ENCODE assay signal across 9 mouse cellular contexts in genomic region chr10:39227499-39227942, GRCm38 (mm10).
DNase-seq lines count a peak whose midpoint lies in the region; ATAC-seq lines count a peak whose summit lies in the region.
"Had no signal": no experiment of that assay in that cellular context is flagged by ENCODE, and none has a peak within 500 bp of the region (broad histone marks: within the 10 kb centered on the region; RNA-seq: fewer than 3 reads in every experiment).

No protein-coding gene starts in this region.

- H3K27me3 ChIP-seq in midbrain, embryonic 13.5 days: no peaks in the 10 kb centered on the region
- no peaks in the 10 kb centered on the region for H3K27me3 ChIP-seq in midbrain, embryonic 10.5 days (ENCODE audit: low read depth, poor library complexity, severe bottlenecking)
- H3K27me3 ChIP-seq in forebrain, embryonic 12.5 days: no peaks in the 10 kb centered on the region
- no peaks in the 10 kb centered on the region for H3K27me3 ChIP-seq in heart, embryonic 16.5 days (ENCODE audit: control insufficient read depth, insufficient read depth, low read length)
- H3K27me3 ChIP-seq in limb, embryonic 15.5 days: no peaks in the 10 kb centered on the region

- no peak for DNase-seq in midbrain, embryonic 10.5 days (ENCODE audit: low spot score)
- DNase-seq in skeletal muscle tissue, adult 2 months (ENCODE audit: low read depth, low spot score): peak; percentile 81
- no peak for DNase-seq in layer of hippocampus, adult 9-11 months
- DNase-seq: liver, embryonic 13.5 days had no signal

- no peaks in the 10 kb centered on the region for H3K36me3 ChIP-seq in midbrain, embryonic 13.5 days
- no peaks in the 10 kb centered on the region for H3K36me3 ChIP-seq in midbrain, embryonic 10.5 days
- H3K36me3 ChIP-seq in forebrain, embryonic 12.5 days (replicated peaks): no peaks in the 10 kb centered on the region
- no peaks in the 10 kb centered on the region for H3K36me3 ChIP-seq in heart, embryonic 16.5 days (ENCODE audit: control insufficient read depth, insufficient read depth)
- no peaks in the 10 kb centered on the region for H3K36me3 ChIP-seq in limb, embryonic 15.5 days
- H3K36me3 ChIP-seq: liver, embryonic 13.5 days had no signal

- ATAC-seq in midbrain, embryonic 13.5 days: peak; percentile 61
- peak; percentile 73 for ATAC-seq in forebrain, embryonic 12.5 days (ENCODE audit: low FRiP score)
- ATAC-seq in heart, embryonic 16.5 days (replicated peaks; ENCODE audit: extremely low read depth, insufficient read depth, low FRiP score): peak; percentile 60
- ATAC-seq in limb, embryonic 15.5 days (ENCODE audit: insufficient number of reproducible peaks, low FRiP score, low TSS enrichment, low read depth): peak; percentile 76
- no peak for ATAC-seq in CD4-positive, CD25-positive, alpha-beta regulatory T cell, adult 4 months

- no peak overlapping the region for H3K9ac ChIP-seq in midbrain, embryonic 13.5 days (replicated peaks)
- H3K9ac ChIP-seq in forebrain, embryonic 12.5 days: no peak overlapping the region
- peak overlapping the region; percentile 26; the same call in 1 of the 2 replicates for H3K9ac ChIP-seq in heart, embryonic 16.5 days (ENCODE audit: low read length)
- H3K9ac ChIP-seq in limb, embryonic 15.5 days: no peak overlapping the region
- H3K9ac ChIP-seq: liver, embryonic 13.5 days had no signal

- H3K27ac ChIP-seq in midbrain, embryonic 13.5 days: peak overlapping the region; percentile 57
- H3K27ac ChIP-seq in midbrain, embryonic 10.5 days (replicated peaks): no peak overlapping the region
- H3K27ac ChIP-seq in forebrain, embryonic 12.5 days: peak overlapping the region; percentile 69; the same call in 1 of the 2 replicates
- H3K27ac ChIP-seq in heart, embryonic 16.5 days (ENCODE audit: low read length): no peak overlapping the region
- peak overlapping the region; percentile 75 for H3K27ac ChIP-seq in limb, embryonic 15.5 days
- H3K27ac ChIP-seq: liver, embryonic 13.5 days had no signal

- peak overlapping the region; percentile 37 for H3K4me2 ChIP-seq in midbrain, embryonic 13.5 days (replicated peaks)
- H3K4me2 ChIP-seq in forebrain, embryonic 12.5 days: peak overlapping the region; percentile 19; the same call in 1 of the 2 replicates
- H3K4me2 ChIP-seq in heart, embryonic 16.5 days (ENCODE audit: low read depth, low read length): peak overlapping the region; percentile 57
- H3K4me2 ChIP-seq in limb, embryonic 15.5 days: peak overlapping the region; percentile 38
- H3K4me2 ChIP-seq: liver, embryonic 13.5 days had no signal

- H3K4me3 ChIP-seq in midbrain, embryonic 13.5 days (replicated peaks): no peak overlapping the region
- H3K4me3 ChIP-seq in midbrain, embryonic 10.5 days: no peak overlapping the region
- H3K4me3 ChIP-seq in forebrain, embryonic 12.5 days (replicated peaks): no peak overlapping the region
- peak overlapping the region; percentile 17; the same call in 1 of the 2 replicates for H3K4me3 ChIP-seq in heart, embryonic 16.5 days (ENCODE audit: low read length)
- peak overlapping the region; percentile 22 for H3K4me3 ChIP-seq in limb, embryonic 15.5 days
- H3K4me3 ChIP-seq: liver, embryonic 13.5 days had no signal

- no peaks in the 10 kb centered on the region for H3K9me3 ChIP-seq in midbrain, embryonic 13.5 days
- no peaks in the 10 kb centered on the region for H3K9me3 ChIP-seq in midbrain, embryonic 10.5 days (replicated peaks)
- H3K9me3 ChIP-seq in forebrain, embryonic 12.5 days: 0 out of 2 replicates have a peak, but pooled peaks cover 3% of the 10 kb centered on the region
- no peaks in the 10 kb centered on the region for H3K9me3 ChIP-seq in heart, embryonic 16.5 days (replicated peaks; ENCODE audit: control insufficient read depth, low read length)
- H3K9me3 ChIP-seq in limb, embryonic 15.5 days: no peaks in the 10 kb centered on the region
- H3K9me3 ChIP-seq: liver, embryonic 13.5 days had no signal

- 27% methylated on average over 13 of the region's 13 CpGs for WGBS in midbrain, embryonic 13.5 days
- 37% methylated on average over 13 of the region's 13 CpGs for WGBS in midbrain, embryonic 10.5 days
- 27% methylated on average over 13 of the region's 13 CpGs for WGBS in forebrain, embryonic 12.5 days
- 15% methylated on average over 13 of the region's 13 CpGs for WGBS in heart, embryonic 16.5 days
- WGBS in limb, embryonic 15.5 days: 13% methylated on average over 13 of the region's 13 CpGs

- H3K4me1 ChIP-seq in midbrain, embryonic 13.5 days (replicated peaks): peaks cover 25% of the 10 kb centered on the region
- H3K4me1 ChIP-seq in midbrain, embryonic 10.5 days: peaks cover 15% of the 10 kb centered on the region
- peaks cover 28% of the 10 kb centered on the region for H3K4me1 ChIP-seq in forebrain, embryonic 12.5 days
- H3K4me1 ChIP-seq in heart, embryonic 16.5 days (ENCODE audit: control insufficient read depth, insufficient read depth, low read length): peaks cover 8% of the 10 kb centered on the region
- peaks cover 14% of the 10 kb centered on the region for H3K4me1 ChIP-seq in limb, embryonic 15.5 days

Comparison
In these comparisons a context has a peak if more than half of its experiments do, and no peak if none do; other contexts are left out.
1. H3K27ac ChIP-seq: peak in midbrain, embryonic 13.5 days (single experiment), forebrain, embryonic 12.5 days (single experiment) and limb, embryonic 15.5 days (single experiment); none in midbrain, embryonic 10.5 days (single experiment) and heart, embryonic 16.5 days (single experiment).
2. H3K4me3 ChIP-seq: peak in heart, embryonic 16.5 days (single experiment) and limb, embryonic 15.5 days (single experiment); none in midbrain, embryonic 13.5 days (single experiment), midbrain, embryonic 10.5 days (single experiment) and forebrain, embryonic 12.5 days (single experiment).
3. Peak in every context shown above with its lines, with median percentiles within 50 percentile points of each other: H3K4me2 ChIP-seq.